Mouse (Mus musculus): Measurements from ENCODE around the gene Gm21060.

DNA sequence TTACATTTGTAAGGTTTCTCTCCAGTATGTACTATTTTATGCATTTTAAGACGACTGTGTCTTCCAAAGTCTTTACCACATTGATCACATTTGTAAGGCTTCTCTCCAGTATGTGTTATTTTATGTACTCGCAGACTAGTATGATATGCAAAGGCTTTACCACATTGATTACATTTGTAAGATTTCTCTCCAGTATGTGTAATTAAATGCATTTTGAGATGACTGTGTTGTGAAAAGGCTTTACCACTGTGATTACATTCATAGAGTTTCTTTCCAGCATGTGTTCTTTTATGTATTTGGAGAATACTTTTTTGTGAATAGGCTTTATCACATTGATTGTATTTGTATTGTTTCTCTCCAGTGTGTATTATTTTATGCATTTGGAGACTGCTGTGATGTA lies at the start of gene Gm21060:
- TF ChIP-seq CTCF (IDR thresholded peaks at IDR 0.05; ENCODE audit: extremely low read depth, insufficient read depth, insufficient read length, insufficient replicate concordance) = no peak
- TF ChIP-seq POLR2A (IDR thresholded peaks at IDR 0.05; ENCODE audit: low read depth, low read length) = no peak
